Mouse (Mus musculus) adrenal gland, adult (tissue): ENCODE measurements at regions not wholly inside any gene's neighbourhood (a gene's known extent, or its start where the extent isn't known, plus 50 kb on each side); places are given as distances from the start of the nearest gene placed in this dataset.

Experiments
- DNase-seq, 2 experiments: peaks; one replicate each; pipeline ENCODE4 v3.0.0; 2022 to 2023; ENCODE audit warnings: low spot score in 1 of 2; ENCODE audit not compliant: inconsistent age in 2 of 2

DNA sequence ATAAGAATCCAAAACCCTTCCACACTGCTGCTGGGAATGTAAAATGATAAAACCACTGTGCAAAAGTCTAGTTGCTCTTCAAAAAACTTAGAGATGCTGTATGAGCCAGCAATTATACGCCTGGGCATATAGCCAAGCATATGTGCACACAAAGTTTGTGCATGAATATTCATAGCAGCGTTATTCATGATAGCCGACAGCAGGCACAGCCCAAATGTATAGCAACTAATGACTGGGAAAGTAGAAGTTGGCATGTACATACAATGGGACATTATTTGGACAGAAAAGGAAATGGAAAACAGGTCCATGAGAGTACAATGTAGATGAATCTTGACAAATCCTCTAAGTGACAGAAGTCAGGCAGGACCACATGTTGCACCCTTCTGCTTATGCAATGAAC is 90.7 kb upstream of the Plxnc1 start:
- DNase-seq, result no peak

DNA sequence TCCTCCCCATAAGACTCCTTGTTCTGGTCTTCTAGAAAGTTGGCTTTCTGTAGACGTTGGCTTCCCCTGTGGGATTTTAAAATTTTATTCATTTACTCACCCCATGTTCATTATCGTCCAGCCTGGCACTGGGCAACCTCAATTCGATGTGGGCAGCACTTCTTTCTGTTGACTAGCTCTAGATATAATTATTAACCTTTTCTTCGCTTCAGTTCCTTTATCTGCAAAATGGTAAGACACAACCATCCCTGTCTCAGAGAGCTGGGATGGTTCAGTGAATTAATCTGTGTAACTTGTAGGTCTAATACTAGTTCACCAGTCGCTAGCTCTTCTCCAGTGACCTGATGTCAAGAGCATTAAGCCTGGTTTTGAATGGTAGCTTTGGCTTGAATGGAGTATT is 89.9 kb upstream of the Plxnc1 start:
- no peak for DNase-seq

DNA sequence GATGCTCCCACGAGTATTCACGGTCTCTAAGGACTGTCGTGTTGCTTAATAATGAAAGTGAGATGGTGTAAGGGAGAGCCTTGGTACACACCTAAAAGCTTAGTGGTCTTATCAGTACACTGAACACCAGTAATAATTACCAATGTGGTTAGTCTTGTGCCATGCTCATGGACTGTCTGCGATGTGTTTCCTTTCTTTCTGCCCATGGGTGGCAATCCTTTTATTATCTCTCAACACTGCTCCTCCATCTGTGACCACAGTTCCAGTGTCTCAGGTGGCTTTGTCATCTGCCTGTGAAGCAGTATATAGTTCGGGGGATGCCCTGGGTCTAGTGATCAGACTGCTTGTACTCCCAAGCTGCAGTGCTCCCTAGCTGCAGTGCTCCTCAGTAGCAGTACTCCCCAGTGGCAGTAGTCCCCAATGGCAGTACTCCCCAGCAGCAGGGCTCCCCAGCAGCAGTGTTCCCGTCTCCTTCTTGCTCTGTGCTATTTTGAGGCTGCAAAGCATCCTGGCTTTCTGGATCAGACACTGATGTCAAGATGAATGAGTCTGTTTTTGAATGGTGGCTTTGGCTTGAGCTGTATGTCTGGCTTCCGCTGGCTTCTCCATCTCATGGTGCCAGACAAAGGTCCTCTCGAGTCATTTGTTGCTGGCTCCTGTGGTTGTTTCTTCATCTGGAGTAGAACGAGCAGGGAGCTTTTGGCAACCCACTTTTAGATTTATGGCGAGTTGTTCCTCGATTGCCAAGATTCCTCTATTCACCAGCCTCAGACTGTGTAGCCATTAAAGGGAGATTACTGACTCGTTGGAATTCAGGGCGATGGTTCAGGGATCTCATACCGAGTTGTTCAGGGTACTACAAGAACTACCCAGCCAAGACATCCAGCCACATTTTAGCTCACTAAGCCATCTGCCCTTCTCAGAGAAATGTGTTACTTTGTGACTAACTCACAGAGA is 88.4 kb upstream of the Plxnc1 start:
- peak in 1 of 2 experiments; percentile 33 for DNase-seq

DNA sequence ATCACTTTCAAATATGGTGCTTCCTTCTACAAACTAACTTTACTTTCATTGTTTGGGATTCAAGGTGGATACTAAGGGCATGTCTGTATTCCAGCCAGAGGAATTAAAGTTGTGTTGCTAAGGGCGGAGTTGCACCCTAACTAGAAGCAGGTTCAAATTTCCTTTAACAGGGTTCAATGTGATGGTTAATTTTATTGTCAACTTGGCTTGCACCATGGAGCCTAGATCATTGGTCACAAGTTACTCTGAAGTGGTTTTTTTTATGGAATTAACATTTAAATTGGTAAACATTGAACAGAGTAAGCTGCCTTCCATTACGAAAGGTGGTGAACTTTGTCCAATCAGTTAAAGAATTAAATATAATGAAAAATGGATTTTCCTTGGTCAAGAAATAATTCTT is 86.7 kb upstream of the Plxnc1 start:
- DNase-seq, result no peak

DNA sequence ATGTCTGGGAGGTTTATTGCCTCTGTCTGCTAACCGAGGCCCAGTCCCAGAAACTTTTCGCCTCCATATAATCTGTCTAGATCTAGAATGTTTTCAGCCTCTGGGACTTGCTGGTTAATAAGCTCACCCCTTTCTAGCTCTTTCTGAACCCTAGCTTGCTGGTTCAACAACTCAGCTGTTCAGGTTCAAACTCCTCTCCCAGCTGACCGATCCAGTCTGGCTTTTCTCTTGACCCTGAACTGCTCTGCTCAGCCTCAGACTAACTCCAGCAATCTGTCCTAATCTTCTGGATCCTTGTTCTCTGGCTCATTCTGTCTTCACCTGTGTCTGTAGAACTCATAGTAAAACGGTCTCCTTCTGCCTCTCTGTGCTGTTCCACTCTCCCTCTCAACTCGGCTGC is 86.2 kb upstream of the Plxnc1 start:
- no peak for DNase-seq

DNA sequence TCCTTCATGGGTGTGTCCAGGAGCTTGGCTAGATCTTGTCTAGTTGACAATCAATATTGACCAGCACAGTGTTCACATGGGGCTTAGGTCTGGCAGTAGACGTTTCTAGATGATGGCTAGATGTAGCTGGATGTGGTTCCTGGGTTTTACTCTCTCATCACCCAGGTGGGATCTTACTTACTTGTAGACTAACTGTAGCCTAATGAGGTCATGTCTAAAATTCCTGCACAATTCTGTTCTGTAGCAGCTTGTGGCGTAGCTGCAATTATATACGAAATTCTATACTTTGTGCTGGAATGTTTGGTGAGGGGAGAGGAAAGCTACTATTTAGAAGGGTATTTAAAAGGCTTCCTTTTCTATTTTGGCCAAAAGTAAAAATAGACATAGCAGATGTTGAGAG is 84.9 kb upstream of the Plxnc1 start:
- no peak for DNase-seq

DNA sequence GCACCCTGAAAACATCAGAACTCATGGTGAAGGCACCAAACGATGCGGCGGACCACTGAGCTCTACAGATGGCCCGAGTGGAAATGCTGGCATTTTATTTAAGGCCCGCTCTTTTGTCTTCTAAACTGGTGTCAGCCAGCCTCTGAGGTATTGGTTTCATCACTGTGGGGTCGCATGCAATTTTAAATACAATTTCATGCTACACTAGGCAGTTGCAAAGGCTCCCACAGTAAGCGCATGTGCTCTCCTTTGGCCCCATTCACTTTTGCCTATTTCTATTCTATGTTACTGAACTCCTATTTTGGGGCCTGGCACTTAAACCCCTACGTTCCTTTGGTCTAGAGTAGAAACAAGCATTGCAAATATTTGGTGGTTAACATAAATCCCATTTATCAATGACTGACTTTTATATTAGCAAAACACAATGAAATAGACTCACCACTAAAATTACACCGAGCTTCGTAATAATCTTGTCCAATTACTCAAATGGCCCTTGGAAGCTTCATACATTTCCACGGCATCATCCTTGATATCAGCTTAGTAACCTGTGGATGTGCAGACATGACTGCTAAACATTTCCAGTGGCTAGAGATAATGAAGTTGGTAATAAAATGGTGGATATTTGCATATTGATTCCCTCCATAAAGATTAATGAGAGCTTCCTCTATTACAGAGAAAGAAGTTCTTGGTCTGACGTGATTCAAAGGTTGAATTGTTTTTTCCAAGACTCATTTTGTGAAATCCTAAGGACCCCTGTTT is 81.1 kb upstream of the Plxnc1 start:
- no peak for DNase-seq

DNA sequence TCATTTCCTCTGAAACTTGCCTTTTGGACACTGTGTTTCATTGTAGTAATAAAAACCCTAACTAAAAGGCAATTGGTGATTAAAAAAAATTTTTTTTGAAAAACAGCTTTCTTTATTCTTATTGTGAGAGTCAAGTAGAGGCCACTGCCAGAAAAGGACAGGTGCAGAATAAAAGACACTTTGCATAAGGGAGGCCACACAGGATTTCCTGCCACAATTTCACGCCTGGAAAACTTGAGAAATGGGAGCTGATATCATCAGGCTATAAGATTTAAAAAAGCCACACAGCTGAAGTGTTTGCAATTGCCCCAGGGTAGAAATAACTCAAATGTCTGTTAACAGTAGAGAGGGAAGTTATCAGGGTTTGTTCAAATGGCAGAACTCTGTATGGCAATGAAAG is 76.6 kb upstream of the Plxnc1 start:
- no peak for DNase-seq

DNA sequence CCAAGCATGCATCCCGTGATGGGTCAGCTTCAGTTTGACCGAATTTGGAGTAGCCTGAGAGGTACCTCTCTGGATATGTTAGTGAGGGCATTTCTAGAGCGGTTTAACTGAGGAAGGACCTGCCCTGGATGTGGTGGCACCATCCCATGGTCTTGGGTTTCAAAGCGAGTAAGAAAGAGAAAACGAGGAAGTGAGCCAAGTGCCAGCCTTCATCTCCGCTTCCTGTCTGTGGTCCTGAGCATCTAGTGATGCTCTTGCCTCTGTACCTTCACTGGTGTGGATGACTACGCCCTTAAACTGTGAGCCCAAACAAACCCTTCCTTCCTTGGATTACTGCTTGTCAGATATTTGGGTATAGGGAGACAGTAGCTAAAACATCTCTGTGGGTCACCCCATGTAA is 72.3 kb upstream of the Plxnc1 start:
- DNase-seq, result no peak

DNA sequence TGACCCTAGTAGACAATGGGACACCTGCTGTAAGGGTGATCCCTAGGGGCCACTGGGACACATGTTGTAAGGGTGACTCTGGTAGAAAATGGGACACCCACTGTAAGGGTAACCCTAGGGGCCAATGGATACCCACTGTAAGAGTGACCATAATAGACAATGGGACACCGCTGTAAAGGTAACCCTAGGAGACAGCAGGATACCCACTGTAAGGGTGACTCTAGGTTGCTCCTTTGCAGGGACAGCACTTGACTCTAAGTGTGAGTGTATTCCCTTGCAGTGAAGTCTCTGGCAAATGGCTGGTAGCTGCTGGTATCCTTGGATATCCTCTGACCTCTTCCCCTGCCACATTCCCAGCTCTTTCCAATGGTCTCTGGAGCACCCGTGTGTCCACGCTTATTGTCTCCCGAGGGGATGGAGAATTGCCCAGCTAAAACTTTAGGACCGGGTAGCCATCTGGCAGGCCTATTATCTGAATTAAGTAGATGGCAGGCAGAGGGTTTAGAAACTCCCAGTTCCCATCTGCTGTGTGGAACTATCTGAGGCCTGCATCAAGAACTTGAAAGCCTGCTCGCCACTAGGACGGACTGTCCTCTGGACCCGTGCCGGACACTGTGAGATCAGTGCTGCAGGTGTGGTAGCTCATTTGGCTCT is 70.8 kb upstream of the Plxnc1 start:
- no peak for DNase-seq

DNA sequence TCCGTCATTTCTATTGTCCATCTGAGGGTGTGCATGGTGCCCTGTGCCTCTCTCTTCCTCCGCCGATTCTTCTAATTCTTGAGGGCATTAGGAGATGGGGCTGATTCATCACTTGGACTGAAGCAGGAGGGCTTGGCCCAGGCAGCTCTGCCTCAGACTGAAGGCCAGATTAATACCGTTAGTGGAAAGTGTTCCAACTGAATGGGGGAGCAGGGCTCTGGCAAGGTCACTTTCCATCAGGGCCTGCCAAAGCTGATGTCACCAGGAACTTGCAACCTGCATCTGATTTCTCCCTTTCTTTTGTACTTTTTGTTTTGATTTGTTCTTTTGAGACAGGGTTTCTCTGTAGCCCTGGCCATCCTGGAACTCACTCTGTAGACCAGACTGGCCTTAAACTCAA is 69.3 kb upstream of the Plxnc1 start:
- DNase-seq, result peak; percentile 90 to 94

DNA sequence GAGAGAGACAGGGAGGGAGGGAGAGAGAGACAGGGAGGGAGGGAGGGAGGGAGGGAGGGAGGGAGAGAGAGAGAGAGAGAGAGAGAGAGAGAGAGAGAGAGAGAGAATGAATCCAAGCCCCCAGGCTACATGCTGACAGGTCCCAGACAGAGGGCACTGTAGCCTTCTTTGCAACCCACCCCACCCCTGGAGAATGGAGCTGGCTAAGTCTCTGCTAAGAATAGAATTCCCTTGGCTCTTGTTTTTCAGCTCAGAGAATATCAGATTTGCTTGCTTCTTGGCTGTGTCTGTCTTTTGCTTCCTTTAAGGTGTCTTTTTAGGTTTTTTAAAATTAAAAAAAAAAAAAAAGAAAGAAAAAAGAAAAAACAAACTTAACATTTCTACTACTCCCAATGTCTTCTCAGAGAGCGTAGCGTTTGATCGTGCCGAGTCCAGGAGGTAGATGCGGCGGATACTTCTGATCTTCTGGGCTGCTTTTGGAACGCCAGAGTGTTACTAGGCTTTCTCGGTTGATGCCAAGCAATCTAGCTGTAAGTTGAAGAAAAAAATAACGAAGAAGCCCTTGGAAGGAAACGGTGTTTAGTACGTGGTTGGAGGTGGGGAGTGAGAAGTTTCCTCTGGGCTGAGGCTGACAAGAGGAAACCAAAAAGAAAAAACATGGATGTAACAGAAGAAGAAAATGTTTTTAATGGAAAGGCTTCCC is 68.7 kb upstream of the Plxnc1 start:
- no peak for DNase-seq

DNA sequence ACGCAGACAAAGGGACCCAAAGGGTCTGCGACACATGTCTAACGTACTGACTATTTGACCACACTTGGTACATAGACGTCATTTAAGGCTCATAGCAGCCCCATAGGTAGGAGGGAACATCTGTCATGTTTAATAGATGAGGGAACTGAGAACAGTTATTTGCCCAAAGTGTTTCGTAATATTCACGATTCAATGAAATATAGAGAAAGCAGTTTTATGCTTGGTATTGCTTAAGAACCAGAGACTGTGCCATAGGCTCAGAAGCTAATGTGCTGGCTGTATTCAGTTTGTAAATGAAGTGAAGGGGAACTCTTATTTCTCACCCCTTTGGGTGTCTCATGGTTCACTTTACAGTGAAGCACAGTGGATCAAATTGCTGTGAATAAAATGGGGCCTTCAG is 65.7 kb upstream of the Plxnc1 start:
- DNase-seq, result no peak

DNA sequence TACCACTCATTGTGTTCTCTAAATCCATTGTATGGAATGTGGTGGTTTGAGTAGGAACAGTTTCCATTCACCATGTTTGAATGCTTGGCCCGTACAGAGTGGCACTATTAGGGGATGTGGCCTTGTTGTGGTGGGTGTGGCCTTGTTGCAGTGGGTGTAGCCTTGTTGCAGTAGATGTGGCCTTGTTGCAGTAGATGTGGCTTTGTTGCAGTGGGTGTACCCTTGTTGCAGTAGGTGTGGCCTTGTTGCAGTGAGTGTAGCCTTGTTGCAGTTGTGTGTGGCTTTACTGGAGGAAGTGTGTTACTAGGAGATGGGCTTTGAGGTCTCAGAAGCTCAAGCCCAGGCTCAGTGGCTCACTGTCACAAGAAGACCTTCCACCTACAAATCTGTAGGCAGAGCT is 64.4 kb upstream of the Plxnc1 start:
- no peak for DNase-seq

DNA sequence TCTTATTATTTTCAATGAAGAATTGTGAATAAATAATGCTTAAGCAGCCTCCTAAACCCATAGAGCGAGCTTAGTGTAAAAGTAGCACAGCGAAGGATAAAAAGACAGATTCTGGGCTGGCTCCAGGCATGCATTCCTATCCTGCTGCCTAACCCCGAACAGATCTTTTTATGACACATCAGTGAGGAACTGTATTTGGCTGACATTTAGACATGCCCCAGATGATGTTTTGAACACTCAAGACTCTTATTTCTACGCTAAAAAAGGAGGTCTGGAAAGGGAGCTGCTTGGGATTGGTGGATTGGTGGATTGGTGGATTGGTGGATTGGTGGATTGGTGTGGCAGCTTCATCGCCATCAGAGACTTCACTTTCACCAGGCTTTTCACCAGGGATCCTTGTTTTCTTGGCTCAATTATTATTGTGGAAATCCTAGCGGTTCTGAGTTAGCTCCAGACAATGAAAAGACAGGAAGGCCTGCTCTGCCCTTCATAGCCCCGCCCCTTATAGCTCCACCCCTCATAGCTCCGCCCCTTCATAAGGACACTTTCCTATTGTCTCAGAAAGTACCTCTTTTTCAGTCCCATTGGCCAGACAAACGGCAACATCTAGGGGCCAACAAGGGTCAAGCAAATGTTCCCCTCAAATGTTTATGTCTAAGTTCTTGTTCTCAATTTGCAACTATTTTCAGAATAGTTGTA is 59.6 kb upstream of the Plxnc1 start:
- DNase-seq, result peak; percentile 47 to 69

DNA sequence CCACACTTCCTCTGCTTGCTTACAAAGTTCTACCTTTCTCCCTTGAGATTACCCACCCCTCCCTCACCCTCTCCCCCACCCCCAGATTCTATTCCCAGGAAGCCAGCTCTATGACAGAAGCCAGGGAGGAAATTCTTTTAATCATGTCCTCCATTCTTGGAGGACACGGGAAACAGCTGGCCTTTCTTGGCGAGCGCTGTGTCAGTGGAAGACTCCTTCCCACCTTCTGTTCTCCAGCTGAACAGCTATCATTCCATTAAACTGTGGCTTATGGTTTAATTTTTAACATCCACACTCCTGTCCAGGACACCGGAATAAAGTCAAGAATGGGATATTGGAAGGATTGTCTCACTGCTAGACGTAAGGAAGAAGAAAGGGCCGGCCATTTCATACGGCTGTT is 59.0 kb upstream of the Plxnc1 start:
- no peak for DNase-seq

DNA sequence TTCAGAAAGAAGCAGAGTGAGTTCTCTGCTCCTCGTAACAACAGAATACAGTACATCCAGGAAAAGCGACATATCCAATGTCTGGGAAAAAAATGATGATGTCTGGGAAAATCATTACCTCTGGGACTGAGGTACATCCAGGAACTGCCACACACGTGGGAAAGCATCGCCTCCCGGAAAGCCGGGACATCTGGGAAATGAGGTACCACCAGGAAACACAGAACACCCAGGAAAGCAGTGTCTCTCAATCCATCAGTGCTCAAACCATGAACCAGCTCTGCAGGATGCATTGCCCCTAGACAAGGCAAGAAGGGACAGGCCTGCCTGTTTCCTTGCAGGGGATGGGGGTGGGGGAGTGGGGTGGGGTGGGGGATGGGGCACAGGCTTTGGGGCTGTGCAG is 57.0 kb upstream of the Plxnc1 start:
- no peak for DNase-seq

DNA sequence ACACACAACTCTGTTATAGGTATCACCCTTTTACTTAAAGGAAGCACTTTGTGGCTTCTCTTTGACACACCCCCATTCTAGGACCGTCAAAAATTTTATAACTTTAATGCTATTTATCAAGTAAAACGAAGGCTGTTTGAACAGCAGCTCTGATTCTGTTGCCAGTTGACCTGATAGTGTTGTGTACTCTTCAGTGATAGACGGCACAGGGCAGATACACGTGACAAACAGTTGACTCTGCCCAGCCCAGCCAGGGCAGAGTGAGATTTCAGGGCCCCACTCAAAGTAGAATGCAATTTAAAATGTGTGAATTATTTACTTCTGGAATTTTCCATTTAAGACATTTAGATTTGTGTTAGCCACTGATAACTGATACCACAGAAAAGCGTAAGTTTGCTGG is 55.1 kb upstream of the Plxnc1 start:
- DNase-seq, result no peak
